Mouse (Mus musculus): ENCODE data around the gene Ly6g6d.
"Not testable (repeated sequence)": the region's sequence is repeated elsewhere in the genome, so short reads cannot be mapped to it uniquely, and the experiment has no call there.

DNA sequence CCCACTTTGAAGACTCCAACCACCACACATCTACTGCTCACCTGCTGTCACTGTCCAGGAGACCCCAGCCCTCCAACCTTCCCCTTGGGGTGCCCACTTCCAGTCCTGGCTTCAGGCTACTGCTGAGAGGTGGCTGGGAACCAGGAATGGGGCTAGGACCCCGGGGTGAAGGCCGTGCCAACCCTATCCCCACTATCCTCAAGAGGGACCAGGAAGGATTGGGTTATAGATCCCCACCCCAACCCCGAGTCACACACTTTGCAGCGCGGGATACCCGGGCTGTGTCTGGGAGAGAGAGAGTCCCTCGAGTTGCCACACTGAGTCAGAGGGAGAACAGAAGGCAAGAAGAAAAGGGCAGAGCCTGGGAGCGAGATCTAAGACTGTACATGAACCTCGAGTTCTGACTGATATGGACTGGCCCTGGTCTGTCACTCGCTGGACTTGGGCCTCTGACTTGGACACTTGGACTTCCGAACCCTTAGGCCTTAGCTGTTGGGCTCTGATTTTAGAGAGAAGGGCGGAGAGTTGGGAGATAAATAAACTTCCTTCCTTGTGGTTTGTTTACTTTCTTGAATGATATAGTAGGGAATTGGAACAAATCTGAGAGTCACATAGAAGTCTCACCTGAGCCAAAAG is 46.5 kb upstream of the Ly6g6d start:
- TF ChIP-seq CTCF, POLR2A (IDR thresholded peaks at IDR 0.05; ENCODE audit: insufficient read depth, low read depth, low read length): not testable (repeated sequence)

Measured in olfactory bulb, adult 2 months (tissue).